Mouse (Mus musculus) C2C12 (cell line): ENCODE data around the gene Xylt1.

Experiments
- CEBPB ChIP-seq: IDR thresholded peaks from one replicate; pipeline ENCODE4 v1.6.1; 2011; ENCODE audit warnings: low read depth, mild to moderate bottlenecking, control low read depth, moderate library complexity
- CTCF ChIP-seq: IDR thresholded peaks from one replicate; pipeline ENCODE4 v1.5.1; 2011; ENCODE audit not compliant: control insufficient read depth, insufficient read depth, insufficient read length
- FOSL1 ChIP-seq: IDR thresholded peaks from one replicate; pipeline ENCODE4 v1.8.0; 2011; ENCODE audit warnings: mild to moderate bottlenecking, low read length; ENCODE audit not compliant: poor library complexity, insufficient read depth, severe bottlenecking
- MAX ChIP-seq: IDR thresholded peaks from one replicate; pipeline ENCODE4 v1.6.1; 2011; ENCODE audit warnings: mild to moderate bottlenecking, control low read depth
- MYOD1 ChIP-seq: IDR thresholded peaks from one replicate; pipeline ENCODE4 v1.6.1; 2011; ENCODE audit warnings: low read depth; ENCODE audit not compliant: control insufficient read depth, insufficient read length
- MYOG ChIP-seq: IDR thresholded peaks from one replicate; pipeline ENCODE4 v1.6.1; 2011; ENCODE audit not compliant: control insufficient read depth, insufficient read length; ENCODE audit errors: extremely low read depth
- USF1 ChIP-seq: IDR thresholded peaks from one replicate; pipeline ENCODE4 v1.6.1; 2011; ENCODE audit warnings: low read depth, mild to moderate bottlenecking, control low read depth, moderate library complexity

DNA sequence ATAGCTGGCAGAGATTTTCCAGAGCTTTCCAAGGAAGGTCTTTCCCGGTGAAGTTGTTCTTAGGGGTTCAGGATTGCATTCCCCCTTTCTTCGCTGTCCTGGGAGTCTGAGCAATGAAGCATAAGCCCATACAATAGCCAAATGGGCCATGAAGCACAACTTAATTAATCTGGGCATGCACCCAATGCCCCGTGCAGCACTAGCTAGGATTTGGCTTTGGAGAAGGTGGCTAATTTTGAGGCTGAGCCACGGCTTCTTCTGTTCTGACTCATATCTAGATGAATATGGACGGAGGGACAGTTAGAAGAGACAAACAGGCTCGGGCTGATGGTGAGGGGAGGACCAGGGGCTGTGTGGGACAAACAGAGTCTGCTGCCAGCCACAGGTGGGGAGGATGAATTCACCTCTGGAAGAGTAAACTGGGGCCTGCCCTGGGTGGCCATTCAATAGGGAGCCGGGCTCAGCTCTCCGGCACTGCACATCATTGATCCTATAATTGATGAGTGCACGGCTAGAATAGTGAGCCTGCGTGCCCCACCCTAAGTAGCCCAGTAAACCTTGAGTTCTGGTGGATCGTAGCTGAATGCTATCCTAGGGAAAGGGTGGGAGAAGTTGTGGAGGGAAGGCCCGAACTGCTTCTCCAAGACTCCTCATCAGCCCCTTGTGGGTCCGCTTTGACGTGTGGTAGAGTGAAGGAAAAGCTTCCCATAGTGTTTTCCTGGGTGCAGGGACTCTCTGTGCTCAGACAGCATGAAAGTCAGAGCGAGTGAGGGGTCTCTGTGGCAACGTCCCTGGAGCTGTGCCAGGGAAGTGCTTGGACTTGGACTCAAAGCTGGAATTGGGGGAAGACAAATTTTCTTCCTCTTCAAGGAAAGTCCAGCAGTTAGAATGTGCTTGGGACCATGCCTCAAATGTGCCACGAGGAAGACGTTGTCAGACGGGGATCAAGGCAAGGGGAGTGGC is 92.3 kb downstream of the Xylt1 start:
- TF ChIP-seq USF1 = no peak
- no peak for TF ChIP-seq CTCF
- TF ChIP-seq MYOD1 = no peak
- no peak for TF ChIP-seq MYOG
- TF ChIP-seq MAX = no peak
- no peak for TF ChIP-seq FOSL1
- TF ChIP-seq CEBPB = no peak
